Mouse (Mus musculus) hindbrain, postnatal 0 days (tissue): ENCODE results near the gene Anapc7. TPM values are rescaled to one million over a fixed set of nuclear protein-coding genes. Genes with fewer than 3 reads are reported as not detected.

Source experiments
- ATAC-seq: fragments of 200-750 bp; cut with Nextera tagmentation; 2 replicates; pipeline ENCODE4 v1.8.0; 2017; ENCODE audit warnings: mild to moderate bottlenecking, moderate TSS enrichment, moderate library complexity
- DNase-seq: peaks from one replicate; pipeline ENCODE4 v3.0.0-alpha.2; 2015; ENCODE audit warnings: low spot score
- H3K27ac ChIP-seq: fragments of 300-500 bp; sonication (generic); 2 replicates; pipeline ENCODE4 v1.5.1; 2014; ENCODE audit warnings: mild to moderate bottlenecking
- H3K27me3 ChIP-seq: fragments of 300-500 bp; sonication (generic); 2 replicates; pipeline ENCODE4 v1.6.1; 2014; ENCODE audit warnings: low read length, mixed read lengths; ENCODE audit not compliant: insufficient read depth
- H3K36me3 ChIP-seq: fragments of 300-500 bp; sonication (generic); 2 replicates; pipeline ENCODE4 v1.6.1; 2014; ENCODE audit warnings: low read length, mixed read lengths; ENCODE audit not compliant: insufficient read depth
- H3K4me1 ChIP-seq: fragments of 300-500 bp; sonication (generic); 2 replicates; pipeline ENCODE4 v1.6.1; 2014; ENCODE audit warnings: antibody characterized with exemption, low read length, mixed read lengths; ENCODE audit not compliant: insufficient read depth
- H3K4me2 ChIP-seq: fragments of 300-500 bp; sonication (generic); 2 replicates; pipeline ENCODE4 v1.6.1; 2014; ENCODE audit warnings: low read depth, mild to moderate bottlenecking, low read length, moderate library complexity, mixed read lengths
- H3K4me3 ChIP-seq: fragments of 300-500 bp; sonication (generic); 2 replicates; pipeline ENCODE4 v1.5.1; 2014; ENCODE audit warnings: low read length
- H3K9ac ChIP-seq: fragments of 300-500 bp; sonication (generic); replicated peaks from 2 replicates; pipeline ENCODE4 v1.6.1; 2014; ENCODE audit warnings: mild to moderate bottlenecking, low read length, moderate library complexity, mixed read lengths
- H3K9me3 ChIP-seq: fragments of 300-500 bp; sonication (generic); 2 replicates; pipeline ENCODE4 v1.6.1; 2016; ENCODE audit warnings: low read length, mixed read lengths
- CTCF ChIP-seq: IDR thresholded peaks from 2 replicates; pipeline ENCODE4 v1.5.1; 2016; ENCODE audit warnings: antibody characterized with exemption, control low read depth, low read depth
- WGBS: fragments of 180-500 bp; shearing (Covaris S2); extraction: QIAGEN DNeasy Blood & Tissue Kit; methylation state at CpG from one replicate; pipeline ENCODE4 v1.1.7; 2014; 5-methylcytosine and 5-hydroxymethylcytosine counted together
- polyA plus RNA-seq: library from polyadenylated mRNA; unstranded; fragments of >200 nt; fragmentation: Nextera tagmentation; extraction: Ambion mirVana; gene quantifications from 2 replicates; pipeline ENCODE4 v1.2.1, GENCODE M21; 2015
- total RNA-seq: library from RNA; depleted of rRNA; stranded (reverse); fragments of >200 nt; gene quantifications from 2 replicates; pipeline ENCODE4 v1.2.3, GENCODE M21; 2014; rRNA removed

Anapc7 gene
- 26.1 and 32.0 TPM in 2 replicates for total RNA-seq
- polyA plus RNA-seq: 44.0 and 44.6 TPM in 2 replicates

- Histone ChIP-seq H3K27me3 (no peaks in the 10 kb centered on the region), H3K4me3 (peak within 1 kb of the TSS; percentile 94), H3K36me3 (no peaks in the 10 kb centered on the region), H3K9me3 (no peaks in the 10 kb centered on the region), H3K27ac (peak within 1 kb of the TSS; percentile 88), H3K9ac (peak within 1 kb of the TSS; percentile 90), H3K4me1 (peaks cover 8% of the 10 kb centered on the region; the same call in 1 of the 2 replicates), H3K4me2 (peak within 1 kb of the TSS; percentile 87)
- DNase-seq (peak; percentile 23), ATAC-seq (peak; percentile 46)
- TF ChIP-seq CTCF: peak; percentile 50
- 20% methylated on average over 17 of the region's 17 CpGs for WGBS
Observed at GRCm38 (mm10) chr5:122421271-122422068, at the start of gene Anapc7. Gene Anapc7 (plus strand): TSS chr5:122421693.

GRCm38 (mm10) chr5:122372192-122372769, 49.2 kb upstream of the Anapc7 start, which contains the start of gene Fam216a:
Gene Fam216a (minus strand): TSS chr5:122372364.
- H3K9me3 ChIP-seq: no peaks in the 10 kb centered on the region
- no peak for TF ChIP-seq CTCF
- no peaks in the 10 kb centered on the region for H3K27me3 ChIP-seq
- WGBS: under 1% methylated on average over 53 of the region's 53 CpGs
- H3K9ac ChIP-seq: peak within 1 kb of the TSS; percentile 83
- DNase-seq (peak; percentile 100), ATAC-seq (peak; percentile 96)
- peaks cover 4% of the 10 kb centered on the region; the same call in 1 of the 2 replicates for H3K4me1 ChIP-seq
- peak within 1 kb of the TSS; percentile 70 for H3K4me2 ChIP-seq
- peak within 1 kb of the TSS; percentile 97 for H3K27ac ChIP-seq
- H3K36me3 ChIP-seq: peaks cover 24% of the 10 kb centered on the region
- peak within 1 kb of the TSS; percentile 75 for H3K4me3 ChIP-seq

- Histone ChIP-seq H3K9ac (peak overlapping the region; percentile 83), H3K4me3 (peak overlapping the region; percentile 75), H3K36me3 (peaks cover 18% of the 10 kb centered on the region), H3K4me1 (peaks cover 4% of the 10 kb centered on the region; the same call in 1 of the 2 replicates), H3K27ac (peak overlapping the region; percentile 97), H3K4me2 (peak overlapping the region; percentile 70), H3K27me3 (no peaks in the 10 kb centered on the region), H3K9me3 (no peaks in the 10 kb centered on the region)
- no peak for DNase-seq
- no peak for ATAC-seq
- WGBS: 3% methylated on average over 5 of the region's 5 CpGs
- TF ChIP-seq CTCF: no peak
Observed at GRCm38 (mm10) chr5:122372878-122373277, 48.6 kb upstream of the Anapc7 start.

- Histone ChIP-seq H3K36me3 (peaks cover 28% of the 10 kb centered on the region), H3K9ac (no peak overlapping the region), H3K27ac (no peak overlapping the region), H3K9me3 (no peaks in the 10 kb centered on the region), H3K4me2 (no peak overlapping the region), H3K27me3 (no peaks in the 10 kb centered on the region), H3K4me1 (peaks cover 4% of the 10 kb centered on the region; the same call in 1 of the 2 replicates), H3K4me3 (no peak overlapping the region)
- TF ChIP-seq CTCF: no peak
- WGBS: 93% methylated on average over 4 of the region's 4 CpGs
- DNase-seq (no peak), ATAC-seq (no peak)
Observed at GRCm38 (mm10) chr5:122377101-122377833, 44.2 kb upstream of the Anapc7 start.

- TF ChIP-seq CTCF: no peak
- no peak overlapping the region for H3K27ac ChIP-seq
- 96% methylated on average over 12 of the region's 12 CpGs for WGBS
- H3K9ac ChIP-seq: no peak overlapping the region
- H3K4me1 ChIP-seq: 0 out of 2 replicates have a peak, but pooled peaks cover under 1% of the 10 kb centered on the region
- no peak overlapping the region for H3K4me2 ChIP-seq
- H3K27me3 ChIP-seq: no peaks in the 10 kb centered on the region
- ATAC-seq (no peak), DNase-seq (no peak)
- H3K9me3 ChIP-seq: no peaks in the 10 kb centered on the region
- H3K4me3 ChIP-seq: no peak overlapping the region
- peaks cover 30% of the 10 kb centered on the region for H3K36me3 ChIP-seq
Observed at GRCm38 (mm10) chr5:122378171-122378570, 43.3 kb upstream of the Anapc7 start.

DNA sequence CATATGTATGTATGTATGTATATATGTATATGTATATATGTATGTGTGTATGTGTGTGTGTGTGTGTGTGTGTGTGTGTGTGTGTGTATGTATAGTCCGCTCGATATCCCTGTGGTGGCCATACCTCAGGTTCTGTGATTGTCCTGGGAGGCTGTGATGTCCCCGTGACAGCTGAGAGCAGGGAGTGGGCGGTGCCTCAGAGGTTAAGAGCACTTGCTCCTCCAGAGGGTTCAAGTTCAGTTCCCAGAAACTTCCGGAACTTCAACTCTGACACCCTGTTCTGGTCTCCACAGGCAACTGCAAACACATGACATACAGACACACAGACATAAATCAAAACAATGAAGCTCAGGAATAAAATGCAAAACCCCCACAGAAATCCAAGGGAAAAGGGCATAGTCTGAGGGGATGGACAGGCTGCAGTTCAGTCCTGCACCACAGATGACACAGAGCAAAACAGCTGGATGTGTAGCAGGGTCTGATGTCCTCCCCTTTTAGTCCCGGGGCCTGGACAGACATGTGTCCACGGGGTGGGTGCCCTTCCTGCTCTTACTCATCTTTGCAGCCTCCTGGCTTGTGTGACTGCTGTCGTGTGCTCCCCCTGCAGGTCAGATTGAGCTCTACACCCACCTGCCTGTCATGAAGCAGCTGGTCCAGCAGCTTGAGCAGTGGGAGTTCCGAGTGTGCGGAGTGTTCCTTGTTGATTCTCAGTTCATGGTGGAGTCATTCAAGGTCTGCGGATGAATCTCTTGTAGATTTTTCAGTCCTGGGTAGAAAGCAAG, 41.9 kb upstream of the Anapc7 start:
- peak; percentile 91 for DNase-seq
- 55% methylated on average over 11 of the region's 11 CpGs for WGBS
- peak; percentile 94 for TF ChIP-seq CTCF
- no peak overlapping the region for H3K4me3 ChIP-seq
- H3K9me3 ChIP-seq: no peaks in the 10 kb centered on the region
- peaks cover 30% of the 10 kb centered on the region for H3K36me3 ChIP-seq
- no peak overlapping the region for H3K27ac ChIP-seq
- no peaks in the 10 kb centered on the region for H3K27me3 ChIP-seq
- H3K4me2 ChIP-seq: no peak overlapping the region
- H3K4me1 ChIP-seq: no peaks in the 10 kb centered on the region
- H3K9ac ChIP-seq: no peak overlapping the region
- ATAC-seq: peak; percentile 87
